Mouse (Mus musculus): ENCODE data around the gene Map7d1. TPM values are rescaled to one million over a fixed set of nuclear protein-coding genes. Genes with fewer than 3 reads are reported as not detected.

Gene Map7d1
- polyA plus RNA-seq, 1 experiment from 2014 or later: 59.8 TPM

DNA sequence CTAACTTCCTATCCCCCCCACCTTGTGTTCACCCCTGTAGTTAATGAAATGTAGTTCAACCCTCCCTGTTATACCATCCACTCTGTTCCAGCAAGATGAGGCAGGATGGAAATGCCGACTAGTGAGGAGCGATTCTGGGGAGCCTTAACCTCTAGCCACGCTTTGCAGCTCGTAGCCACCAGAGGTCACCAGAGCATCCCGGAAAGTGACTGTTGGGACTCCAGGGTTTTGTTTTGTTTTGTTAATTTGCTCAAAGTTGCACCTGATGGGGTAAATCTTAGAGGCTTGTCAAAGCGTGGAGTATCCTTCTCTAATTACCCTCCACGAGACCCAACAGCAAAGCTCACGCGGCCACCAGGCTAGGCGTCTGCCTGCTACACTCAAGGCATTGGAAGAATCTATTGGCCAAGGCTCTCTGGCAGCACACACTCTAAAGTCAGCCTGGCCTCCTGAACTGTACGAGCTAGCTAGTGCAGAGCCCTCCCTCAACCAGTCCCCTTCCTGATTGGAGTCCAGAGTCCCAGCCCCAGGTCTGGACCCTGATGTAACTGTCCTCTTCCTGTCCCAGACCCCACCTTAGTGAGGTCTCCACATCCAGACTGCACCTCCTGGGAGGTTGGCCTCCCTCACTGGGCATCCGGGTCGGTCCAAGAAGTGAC, 21.9 kb upstream of the Map7d1 start:
- ATAC-seq: peak; percentile 75
- WGBS: 9% methylated on average over 13 of the region's 13 CpGs
- Histone ChIP-seq H3K9ac (ENCODE audit: low read depth, low read length) (no peak overlapping the region), H3K9me3 (ENCODE audit: control insufficient read depth, low read length) (no peaks in the 10 kb centered on the region), H3K4me2 (ENCODE audit: low read length) (no peak overlapping the region), H3K4me1 (ENCODE audit: control insufficient read depth, insufficient read depth, low read depth, low read length) (no peaks in the 10 kb centered on the region; the same call in 1 of the 2 replicates), H3K27ac (ENCODE audit: low read depth, low read length) (no peak overlapping the region), H3K36me3 (ENCODE audit: control insufficient read depth, insufficient read depth, low read length) (peaks cover 13% of the 10 kb centered on the region), H3K4me3 (ENCODE audit: low read length) (no peak overlapping the region), H3K27me3 (replicated peaks; ENCODE audit: control insufficient read depth, insufficient read depth, low read length) (no peaks in the 10 kb centered on the region)

DNA sequence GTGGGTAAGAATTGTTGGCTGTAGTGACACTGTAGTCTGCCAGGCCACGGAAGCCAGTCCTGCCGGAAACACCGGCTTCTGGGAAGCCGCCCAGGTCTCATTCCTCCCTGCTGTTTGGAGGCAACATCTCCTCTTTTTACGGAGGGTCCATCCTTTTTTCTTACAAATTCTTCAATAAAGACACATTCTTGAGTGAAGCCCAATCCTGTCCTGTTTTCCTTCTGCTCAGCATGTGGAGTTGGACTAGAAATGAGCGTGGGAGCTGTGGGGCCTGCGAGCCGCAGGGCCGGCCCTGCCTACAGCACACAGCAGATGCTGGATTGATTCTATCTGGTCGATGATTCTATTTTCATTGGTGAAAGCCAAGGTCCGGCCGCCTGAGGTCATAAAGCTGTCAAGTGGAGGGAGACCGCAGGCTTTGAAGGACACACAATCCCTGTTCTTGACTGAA, 19.6 kb upstream of the Map7d1 start:
- no peaks in the 10 kb centered on the region for H3K9me3 ChIP-seq (ENCODE audit: control insufficient read depth, low read length)
- peaks cover 19% of the 10 kb centered on the region for H3K36me3 ChIP-seq (ENCODE audit: control insufficient read depth, insufficient read depth, low read length)
- no peak overlapping the region for H3K4me3 ChIP-seq (ENCODE audit: low read length)
- no peak overlapping the region for H3K27ac ChIP-seq (ENCODE audit: low read depth, low read length)
- WGBS: 73% methylated on average over 13 of the region's 13 CpGs
- H3K27me3 ChIP-seq (replicated peaks; ENCODE audit: control insufficient read depth, insufficient read depth, low read length): no peaks in the 10 kb centered on the region
- 0 out of 2 replicates have a peak overlapping the region, but pooled peaks have one; percentile 23 for H3K9ac ChIP-seq (ENCODE audit: low read depth, low read length)
- H3K4me1 ChIP-seq (ENCODE audit: control insufficient read depth, insufficient read depth, low read depth, low read length): no peaks in the 10 kb centered on the region; the same call in 1 of the 2 replicates
- no peak overlapping the region for H3K4me2 ChIP-seq (ENCODE audit: low read length)
- no peak for ATAC-seq

DNA sequence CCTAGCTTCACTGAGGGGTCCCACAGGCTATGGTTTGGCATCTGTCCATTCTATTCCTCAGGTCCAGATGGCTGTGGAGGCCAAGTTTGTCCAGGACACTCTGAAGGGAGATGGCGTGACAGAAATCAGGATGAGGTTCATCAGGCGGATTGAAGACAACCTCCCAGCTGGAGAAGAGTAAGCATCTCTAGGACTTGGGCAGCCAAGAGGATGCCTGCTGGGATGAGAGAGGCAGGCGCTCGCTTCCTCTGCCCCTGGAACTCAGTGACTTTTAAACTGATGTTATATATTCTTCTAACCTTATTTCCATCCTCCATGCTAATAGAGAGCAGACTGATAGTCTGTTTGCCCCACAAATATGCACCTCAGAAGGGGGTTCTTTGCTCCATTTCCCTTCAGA, 18.9 kb upstream of the Map7d1 start:
- no peaks in the 10 kb centered on the region for H3K27me3 ChIP-seq (replicated peaks; ENCODE audit: control insufficient read depth, insufficient read depth, low read length)
- no peak overlapping the region for H3K9ac ChIP-seq (ENCODE audit: low read depth, low read length)
- WGBS: 68% methylated on average over 4 of the region's 4 CpGs
- H3K36me3 ChIP-seq (ENCODE audit: control insufficient read depth, insufficient read depth, low read length): peaks cover 19% of the 10 kb centered on the region
- no peak for ATAC-seq
- H3K4me3 ChIP-seq (ENCODE audit: low read length): no peak overlapping the region
- no peaks in the 10 kb centered on the region for H3K9me3 ChIP-seq (ENCODE audit: control insufficient read depth, low read length)
- H3K4me1 ChIP-seq (ENCODE audit: control insufficient read depth, insufficient read depth, low read depth, low read length): no peaks in the 10 kb centered on the region; the same call in 1 of the 2 replicates
- no peak overlapping the region for H3K27ac ChIP-seq (ENCODE audit: low read depth, low read length)
- no peak overlapping the region for H3K4me2 ChIP-seq (ENCODE audit: low read length)

DNA sequence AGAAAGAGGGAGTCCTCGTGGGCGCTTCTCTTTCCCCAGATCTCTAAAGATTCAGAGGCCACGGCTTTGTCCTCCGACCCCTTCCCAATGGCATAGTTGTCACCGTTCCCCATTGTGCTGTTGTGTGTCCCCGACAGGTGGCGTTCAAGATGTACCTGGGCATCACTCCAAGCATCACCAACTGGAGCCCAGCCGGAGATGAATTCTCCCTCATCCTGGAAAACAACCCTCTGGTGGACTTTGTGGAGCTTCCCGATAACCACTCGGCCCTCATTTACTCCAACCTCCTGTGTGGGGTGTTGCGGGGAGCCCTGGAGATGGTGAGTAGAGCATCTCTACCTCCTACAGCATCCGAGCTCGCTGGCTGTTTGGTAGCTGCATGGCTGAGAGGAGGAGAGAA, 17.6 kb upstream of the Map7d1 start:
- H3K4me3 ChIP-seq (ENCODE audit: low read length): no peak overlapping the region
- no peak overlapping the region for H3K9ac ChIP-seq (ENCODE audit: low read depth, low read length)
- ATAC-seq: no peak
- no peaks in the 10 kb centered on the region for H3K27me3 ChIP-seq (replicated peaks; ENCODE audit: control insufficient read depth, insufficient read depth, low read length)
- WGBS: 75% methylated on average over 13 of the region's 13 CpGs
- H3K36me3 ChIP-seq (ENCODE audit: control insufficient read depth, insufficient read depth, low read length): peaks cover 19% of the 10 kb centered on the region
- H3K4me2 ChIP-seq (ENCODE audit: low read length): no peak overlapping the region
- H3K9me3 ChIP-seq (ENCODE audit: control insufficient read depth, low read length): no peaks in the 10 kb centered on the region
- no peak overlapping the region for H3K27ac ChIP-seq (ENCODE audit: low read depth, low read length)
- H3K4me1 ChIP-seq (ENCODE audit: control insufficient read depth, insufficient read depth, low read depth, low read length): no peaks in the 10 kb centered on the region; the same call in 1 of the 2 replicates

DNA sequence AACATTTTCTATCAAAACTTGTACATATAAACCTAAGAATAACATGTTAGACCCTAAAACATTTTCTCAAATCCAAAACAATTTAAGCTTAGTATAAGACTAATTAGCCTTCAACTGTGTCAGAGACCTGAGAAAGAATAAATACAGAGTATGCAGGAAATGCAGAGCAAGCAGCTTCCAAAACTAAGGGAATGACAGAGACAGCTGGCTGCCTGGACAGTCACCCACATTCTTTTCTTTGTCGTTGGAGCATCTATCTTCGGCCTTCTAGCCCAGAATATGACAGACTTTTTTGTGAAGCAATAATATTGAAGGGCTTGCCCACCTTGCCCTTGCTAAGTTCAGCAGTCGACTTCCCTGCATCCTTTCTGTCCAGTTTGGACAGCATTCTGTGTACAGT, 13.1 kb upstream of the Map7d1 start:
- H3K9ac ChIP-seq (ENCODE audit: low read depth, low read length): no peak overlapping the region
- H3K4me1 ChIP-seq (ENCODE audit: control insufficient read depth, insufficient read depth, low read depth, low read length): no peaks in the 10 kb centered on the region
- H3K27ac ChIP-seq (ENCODE audit: low read depth, low read length): no peak overlapping the region
- no peak overlapping the region for H3K4me2 ChIP-seq (ENCODE audit: low read length)
- H3K4me3 ChIP-seq (ENCODE audit: low read length): no peak overlapping the region
- WGBS: 76% methylated on average over 3 of the region's 3 CpGs
- no peaks in the 10 kb centered on the region for H3K27me3 ChIP-seq (replicated peaks; ENCODE audit: control insufficient read depth, insufficient read depth, low read length)
- no peak for ATAC-seq
- no peaks in the 10 kb centered on the region for H3K9me3 ChIP-seq (ENCODE audit: control insufficient read depth, low read length)
- H3K36me3 ChIP-seq (ENCODE audit: control insufficient read depth, insufficient read depth, low read length): peaks cover 13% of the 10 kb centered on the region

DNA sequence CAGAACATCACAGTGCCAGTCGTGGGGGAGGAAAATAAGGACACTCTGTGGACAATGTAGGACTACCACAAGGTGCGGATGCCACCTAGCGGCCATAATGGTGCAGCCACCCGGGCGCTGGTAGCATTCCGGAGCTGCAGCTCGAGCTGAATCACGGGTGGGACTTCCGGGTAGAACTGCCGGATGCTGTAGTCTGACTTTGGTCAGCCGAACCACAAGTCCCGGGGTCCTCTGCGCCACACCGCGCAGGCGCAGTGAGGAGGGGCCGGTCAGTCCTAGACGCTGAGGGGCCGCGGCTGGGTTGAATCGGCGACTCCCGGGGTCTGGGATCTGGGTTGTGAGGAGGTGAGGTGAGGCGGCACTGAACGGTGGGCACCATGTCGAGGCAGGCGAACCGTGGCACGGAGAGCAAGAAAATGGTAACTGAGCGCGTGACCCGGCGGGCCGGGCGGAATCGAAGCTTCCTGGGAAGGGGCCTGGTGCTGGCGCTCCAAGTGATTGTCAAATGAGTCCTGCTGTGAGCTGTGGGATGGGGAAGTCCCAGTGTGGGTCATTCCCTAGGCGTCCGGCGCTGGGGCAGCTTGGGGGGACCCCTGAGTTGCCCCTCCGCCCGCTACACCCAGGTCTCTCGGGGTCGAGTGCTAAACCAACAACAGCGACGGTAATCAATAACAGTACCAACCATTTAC, 6.1 kb upstream of the Map7d1 start, which contains the start of gene Trappc3:
Gene Trappc3, plus strand, starts transcription at position 207 of the 689 bp plus-strand sequence.
- under 1% methylated on average over 46 of the region's 46 CpGs for WGBS
- ATAC-seq: peak; percentile 96
- H3K4me2 ChIP-seq (ENCODE audit: low read length): peak within 1 kb of the TSS; percentile 84
- no peaks in the 10 kb centered on the region for H3K27me3 ChIP-seq (replicated peaks; ENCODE audit: control insufficient read depth, insufficient read depth, low read length)
- peak within 1 kb of the TSS; percentile 73; the same call in 1 of the 2 replicates for H3K27ac ChIP-seq (ENCODE audit: low read depth, low read length)
- peak within 1 kb of the TSS; percentile 78 for H3K4me3 ChIP-seq (ENCODE audit: low read length)
- H3K4me1 ChIP-seq (ENCODE audit: control insufficient read depth, insufficient read depth, low read depth, low read length): peaks cover 26% of the 10 kb centered on the region
- peak within 1 kb of the TSS; percentile 88 for H3K9ac ChIP-seq (ENCODE audit: low read depth, low read length)
- no peaks in the 10 kb centered on the region for H3K36me3 ChIP-seq (ENCODE audit: control insufficient read depth, insufficient read depth, low read length)
- no peaks in the 10 kb centered on the region for H3K9me3 ChIP-seq (ENCODE audit: control insufficient read depth, low read length)

DNA sequence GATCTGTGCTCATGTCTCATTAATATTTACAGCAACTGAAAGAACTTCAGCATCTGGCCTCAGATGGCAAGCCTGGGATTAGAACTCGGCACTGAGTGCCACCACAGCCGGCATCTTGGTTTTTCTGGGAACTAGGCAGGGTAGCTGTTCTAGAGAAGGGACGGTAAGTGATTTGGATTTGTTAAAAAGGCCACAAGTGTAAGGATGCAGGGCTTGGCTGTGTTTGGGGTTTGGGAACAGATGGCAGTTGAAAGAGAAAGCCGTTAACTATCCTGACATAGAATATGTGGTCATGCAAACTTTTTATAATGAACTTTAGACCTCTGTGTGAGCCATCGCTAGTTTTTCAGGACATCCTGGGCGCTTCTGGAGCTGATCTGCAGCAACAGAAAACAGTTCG, 5.5 kb upstream of the Map7d1 start:
- Histone ChIP-seq H3K4me3 (ENCODE audit: low read length) (no peak overlapping the region), H3K4me1 (ENCODE audit: control insufficient read depth, insufficient read depth, low read depth, low read length) (peaks cover 29% of the 10 kb centered on the region)

DNA sequence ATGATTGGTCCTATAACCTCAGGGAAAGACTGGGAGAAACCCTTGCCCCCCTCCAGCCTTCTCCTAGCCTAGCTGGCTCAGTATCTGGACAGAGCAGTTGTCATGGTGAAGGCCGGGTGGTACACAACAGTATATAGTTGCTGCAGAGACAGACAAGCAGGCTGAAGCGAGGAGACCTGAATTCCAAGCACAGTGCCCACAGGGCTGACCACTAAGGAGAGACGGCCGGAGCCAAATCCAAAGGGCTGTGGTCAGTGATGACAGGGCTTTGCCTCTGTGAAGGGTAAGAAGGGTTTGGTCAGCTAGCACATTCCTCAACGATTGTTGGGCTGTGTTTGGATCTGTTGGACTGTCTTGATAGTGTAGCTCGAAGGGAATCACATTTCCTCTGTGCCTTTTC, 5.1 kb upstream of the Map7d1 start:
- Histone ChIP-seq H3K4me3 (ENCODE audit: low read length) (no peak overlapping the region), H3K4me1 (ENCODE audit: control insufficient read depth, insufficient read depth, low read depth, low read length) (peaks cover 29% of the 10 kb centered on the region), H3K36me3 (ENCODE audit: control insufficient read depth, insufficient read depth, low read length) (no peaks in the 10 kb centered on the region), H3K27me3 (replicated peaks; ENCODE audit: control insufficient read depth, insufficient read depth, low read length) (no peaks in the 10 kb centered on the region), H3K9ac (ENCODE audit: low read depth, low read length) (no peak overlapping the region), H3K27ac (ENCODE audit: low read depth, low read length) (no peak overlapping the region), H3K9me3 (ENCODE audit: control insufficient read depth, low read length) (no peaks in the 10 kb centered on the region), H3K4me2 (ENCODE audit: low read length) (no peak overlapping the region)
- no peak for ATAC-seq
- 82% methylated on average over 6 of the region's 6 CpGs for WGBS

More for the DNA sequence above, 5.5 kb upstream of the Map7d1 start:
- ATAC-seq: no peak
- Histone ChIP-seq H3K4me2 (ENCODE audit: low read length) (no peak overlapping the region), H3K9ac (ENCODE audit: low read depth, low read length) (no peak overlapping the region), H3K9me3 (ENCODE audit: control insufficient read depth, low read length) (no peaks in the 10 kb centered on the region), H3K36me3 (ENCODE audit: control insufficient read depth, insufficient read depth, low read length) (no peaks in the 10 kb centered on the region), H3K27ac (ENCODE audit: low read depth, low read length) (no peak overlapping the region), H3K27me3 (replicated peaks; ENCODE audit: control insufficient read depth, insufficient read depth, low read length) (no peaks in the 10 kb centered on the region)
- WGBS: 47% methylated on average over 7 of the region's 7 CpGs

DNA sequence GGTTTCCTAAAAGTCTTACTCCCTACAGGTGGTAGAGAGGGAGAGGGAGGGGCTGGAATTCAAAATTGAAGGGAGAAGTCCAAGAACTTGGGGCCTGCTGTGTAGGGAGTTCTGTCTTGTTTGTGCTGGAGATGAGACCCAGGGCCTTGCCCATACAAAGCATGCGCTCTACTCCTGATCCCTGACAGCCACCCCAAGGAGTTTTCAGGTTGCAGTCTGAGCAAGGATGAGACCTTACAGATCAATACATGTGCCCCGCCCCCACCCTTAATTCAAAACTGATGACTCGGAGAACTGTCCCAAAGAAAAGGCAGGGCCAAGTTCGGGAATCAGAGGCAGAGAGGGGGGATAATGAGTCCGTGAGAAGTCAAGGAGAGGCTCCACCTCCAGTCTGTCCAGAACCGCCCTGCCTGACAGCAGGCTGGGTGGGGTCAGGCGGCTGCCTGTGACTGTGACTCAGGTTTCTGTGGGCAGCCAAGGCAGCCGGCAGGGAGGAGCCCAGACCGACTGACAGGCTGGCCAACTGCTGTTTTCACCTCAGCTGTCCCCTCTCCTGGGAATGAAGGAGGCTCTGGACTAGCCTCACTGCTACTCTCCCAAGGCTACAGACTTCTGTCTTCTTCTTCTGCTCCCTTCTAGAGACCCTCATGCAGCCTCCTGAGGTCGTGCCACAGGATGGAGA, 4.5 kb upstream of the Map7d1 start:
- Histone ChIP-seq H3K9me3 (ENCODE audit: control insufficient read depth, low read length) (no peaks in the 10 kb centered on the region), H3K9ac (ENCODE audit: low read depth, low read length) (no peak overlapping the region), H3K36me3 (ENCODE audit: control insufficient read depth, insufficient read depth, low read length) (no peaks in the 10 kb centered on the region), H3K4me1 (ENCODE audit: control insufficient read depth, insufficient read depth, low read depth, low read length) (peaks cover 29% of the 10 kb centered on the region), H3K27ac (ENCODE audit: low read depth, low read length) (no peak overlapping the region; the same call in 1 of the 2 replicates), H3K27me3 (replicated peaks; ENCODE audit: control insufficient read depth, insufficient read depth, low read length) (no peaks in the 10 kb centered on the region), H3K4me2 (ENCODE audit: low read length) (no peak overlapping the region), H3K4me3 (ENCODE audit: low read length) (no peak overlapping the region)
- no peak for ATAC-seq
- 12% methylated on average over 9 of the region's 10 CpGs for WGBS
